Mouse (Mus musculus): ENCODE results near the gene Psd. TPM values are rescaled to one million over a fixed set of nuclear protein-coding genes. Genes with fewer than 3 reads are reported as not detected.

Psd gene
- polyA plus RNA-seq, 1 experiment from 2014 or later = 99.1 TPM

GRCm38 (mm10) chr19:46318031-46318471, 8.9 kb downstream of the Psd start:
- peaks cover 27% of the 10 kb centered on the region for H3K27me3 ChIP-seq (replicated peaks; ENCODE audit: control insufficient read depth, insufficient read depth, low read length)
- H3K4me3 ChIP-seq (ENCODE audit: low read length) = peak overlapping the region; percentile 55
- ATAC-seq = peak; percentile 61
- 1% methylated on average over 40 of the region's 42 CpGs for WGBS
- peaks cover 7% of the 10 kb centered on the region for H3K36me3 ChIP-seq (ENCODE audit: control insufficient read depth, insufficient read depth, low read length)
- peaks cover 56% of the 10 kb centered on the region for H3K4me1 ChIP-seq (ENCODE audit: control insufficient read depth, insufficient read depth, low read depth, low read length)
- H3K9ac ChIP-seq (ENCODE audit: low read depth, low read length) = peak overlapping the region; percentile 71
- H3K9me3 ChIP-seq (ENCODE audit: control insufficient read depth, low read length) = no peaks in the 10 kb centered on the region
- H3K27ac ChIP-seq (ENCODE audit: low read depth, low read length) = peak overlapping the region; percentile 77
- H3K4me2 ChIP-seq (ENCODE audit: low read length) = peak overlapping the region; percentile 84

- Histone ChIP-seq H3K4me2 (ENCODE audit: low read length) (peak overlapping the region; percentile 84), H3K36me3 (ENCODE audit: control insufficient read depth, insufficient read depth, low read length) (peaks cover 11% of the 10 kb centered on the region), H3K4me1 (ENCODE audit: control insufficient read depth, insufficient read depth, low read depth, low read length) (peaks cover 51% of the 10 kb centered on the region), H3K27me3 (replicated peaks; ENCODE audit: control insufficient read depth, insufficient read depth, low read length) (peaks cover 27% of the 10 kb centered on the region), H3K9ac (ENCODE audit: low read depth, low read length) (peak overlapping the region; percentile 71), H3K4me3 (ENCODE audit: low read length) (peak overlapping the region; percentile 55), H3K9me3 (ENCODE audit: control insufficient read depth, low read length) (no peaks in the 10 kb centered on the region), H3K27ac (ENCODE audit: low read depth, low read length) (peak overlapping the region; percentile 77)
- WGBS = 1% methylated on average over 39 of the region's 48 CpGs
- ATAC-seq = peak; percentile 37
Observed at GRCm38 (mm10) chr19:46317546-46317885, 9.4 kb downstream of the Psd start.

DNA sequence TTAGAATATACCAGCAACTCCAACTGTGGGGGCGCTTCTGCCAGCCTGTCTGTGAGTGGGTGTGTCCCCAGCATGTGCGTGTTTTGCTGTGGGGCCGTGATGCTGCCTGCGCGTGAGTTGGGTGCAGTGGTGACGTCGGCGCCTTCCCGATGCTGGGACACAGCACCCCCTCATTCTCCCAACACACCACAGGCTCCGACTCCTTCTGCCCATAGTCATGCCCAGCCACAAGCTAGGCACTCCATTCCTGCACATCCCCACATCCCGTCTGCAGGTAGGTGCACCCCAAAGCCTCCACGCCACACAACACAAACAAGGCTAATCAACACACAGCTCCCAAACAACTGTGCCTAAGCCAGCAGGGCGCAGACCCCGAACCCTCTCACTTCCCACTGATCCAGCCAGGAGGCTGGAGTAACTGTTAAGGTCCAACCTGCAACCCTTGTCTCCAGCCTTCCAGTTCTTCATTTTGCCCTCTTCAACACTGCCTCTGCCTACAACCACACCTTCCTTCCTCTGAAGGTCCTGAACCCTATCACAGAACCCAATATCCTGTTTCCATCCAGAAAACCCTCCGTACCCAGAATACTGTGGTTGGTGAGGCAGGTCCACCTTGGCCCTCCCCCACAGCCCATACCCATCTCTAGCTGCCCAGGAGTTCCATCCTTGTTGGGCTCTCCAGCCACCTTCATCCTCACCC, 10.0 kb downstream of the Psd start:
- Histone ChIP-seq H3K4me3 (ENCODE audit: low read length) (peak overlapping the region; percentile 55), H3K9me3 (ENCODE audit: control insufficient read depth, low read length) (no peaks in the 10 kb centered on the region), H3K4me1 (ENCODE audit: control insufficient read depth, insufficient read depth, low read depth, low read length) (peaks cover 46% of the 10 kb centered on the region), H3K27ac (ENCODE audit: low read depth, low read length) (peak overlapping the region; percentile 77), H3K27me3 (replicated peaks; ENCODE audit: control insufficient read depth, insufficient read depth, low read length) (peaks cover 27% of the 10 kb centered on the region), H3K4me2 (ENCODE audit: low read length) (peak overlapping the region; percentile 84), H3K9ac (ENCODE audit: low read depth, low read length) (peak overlapping the region; percentile 71), H3K36me3 (ENCODE audit: control insufficient read depth, insufficient read depth, low read length) (peaks cover 15% of the 10 kb centered on the region)
- WGBS = 28% methylated on average over 15 of the region's 15 CpGs
- no peak for ATAC-seq

GRCm38 (mm10) chr19:46315752-46316610, 11.0 kb downstream of the Psd start:
- ATAC-seq = no peak
- Histone ChIP-seq H3K27ac (ENCODE audit: low read depth, low read length) (no peak overlapping the region), H3K4me3 (ENCODE audit: low read length) (peak overlapping the region; percentile 55), H3K36me3 (ENCODE audit: control insufficient read depth, insufficient read depth, low read length) (peaks cover 22% of the 10 kb centered on the region), H3K9me3 (ENCODE audit: control insufficient read depth, low read length) (no peaks in the 10 kb centered on the region), H3K27me3 (replicated peaks; ENCODE audit: control insufficient read depth, insufficient read depth, low read length) (peaks cover 27% of the 10 kb centered on the region), H3K4me2 (ENCODE audit: low read length) (peak overlapping the region; percentile 84), H3K9ac (ENCODE audit: low read depth, low read length) (peak overlapping the region; percentile 71), H3K4me1 (ENCODE audit: control insufficient read depth, insufficient read depth, low read depth, low read length) (peaks cover 35% of the 10 kb centered on the region)
- 47% methylated on average over 12 of the region's 12 CpGs for WGBS

DNA sequence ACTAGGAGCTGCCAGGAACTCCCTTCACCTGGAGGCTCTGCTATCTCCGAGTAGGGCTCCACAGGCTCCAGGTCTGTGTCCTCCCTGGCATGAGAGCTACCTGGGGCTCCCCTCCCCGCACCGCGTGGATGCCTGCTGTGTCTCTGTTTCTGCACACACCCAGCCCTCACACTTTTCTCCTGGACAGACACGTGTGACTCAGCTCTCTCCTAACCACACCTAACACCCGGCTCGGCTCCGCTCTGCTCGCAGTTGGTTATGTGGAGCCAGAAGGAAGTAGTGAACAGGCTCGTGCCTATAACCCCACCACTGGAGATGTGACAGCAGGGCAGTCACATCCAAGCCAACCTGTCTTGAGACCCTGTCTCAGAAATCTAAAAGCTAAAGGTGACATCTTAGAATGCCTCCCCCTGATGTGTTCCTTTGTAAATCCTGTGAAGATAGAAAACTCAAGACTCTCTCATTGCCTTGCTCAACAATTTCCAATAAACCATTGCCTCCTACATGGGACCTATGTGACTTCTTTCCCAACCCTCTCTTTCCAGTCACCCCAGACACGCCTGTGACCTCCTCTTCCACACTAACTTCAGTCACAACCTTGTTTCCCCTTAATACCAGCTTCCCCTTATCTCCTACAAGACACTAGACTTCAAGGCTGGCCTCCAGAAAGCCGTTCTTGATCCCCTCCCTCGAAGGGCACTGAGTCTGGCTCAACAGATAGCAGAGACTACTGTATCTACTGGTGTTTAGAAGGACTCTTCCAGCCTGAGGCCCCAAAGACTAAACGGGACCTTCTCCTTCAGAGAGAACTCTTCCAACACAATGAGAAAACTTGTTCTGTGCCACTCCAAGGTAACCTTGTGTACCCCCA, 11.8 kb downstream of the Psd start:
- Histone ChIP-seq H3K4me1 (ENCODE audit: control insufficient read depth, insufficient read depth, low read depth, low read length) (peaks cover 35% of the 10 kb centered on the region), H3K9ac (ENCODE audit: low read depth, low read length) (no peak overlapping the region), H3K27me3 (replicated peaks; ENCODE audit: control insufficient read depth, insufficient read depth, low read length) (peaks cover 27% of the 10 kb centered on the region), H3K4me3 (ENCODE audit: low read length) (no peak overlapping the region), H3K4me2 (ENCODE audit: low read length) (no peak overlapping the region; the same call in 1 of the 2 replicates), H3K27ac (ENCODE audit: low read depth, low read length) (no peak overlapping the region), H3K9me3 (ENCODE audit: control insufficient read depth, low read length) (no peaks in the 10 kb centered on the region), H3K36me3 (ENCODE audit: control insufficient read depth, insufficient read depth, low read length) (peaks cover 22% of the 10 kb centered on the region)
- 50% methylated on average over 14 of the region's 14 CpGs for WGBS
- no peak for ATAC-seq

GRCm38 (mm10) chr19:46314151-46314601, 12.8 kb downstream of the Psd start:
- 20% methylated on average over 18 of the region's 18 CpGs for WGBS
- Histone ChIP-seq H3K36me3 (ENCODE audit: control insufficient read depth, insufficient read depth, low read length) (peaks cover 22% of the 10 kb centered on the region), H3K4me2 (ENCODE audit: low read length) (no peak overlapping the region), H3K4me3 (ENCODE audit: low read length) (no peak overlapping the region), H3K9ac (ENCODE audit: low read depth, low read length) (no peak overlapping the region), H3K9me3 (ENCODE audit: control insufficient read depth, low read length) (no peaks in the 10 kb centered on the region), H3K4me1 (ENCODE audit: control insufficient read depth, insufficient read depth, low read depth, low read length) (peaks cover 30% of the 10 kb centered on the region), H3K27ac (ENCODE audit: low read depth, low read length) (no peak overlapping the region), H3K27me3 (replicated peaks; ENCODE audit: control insufficient read depth, insufficient read depth, low read length) (peaks cover 27% of the 10 kb centered on the region)
- no peak for ATAC-seq

DNA sequence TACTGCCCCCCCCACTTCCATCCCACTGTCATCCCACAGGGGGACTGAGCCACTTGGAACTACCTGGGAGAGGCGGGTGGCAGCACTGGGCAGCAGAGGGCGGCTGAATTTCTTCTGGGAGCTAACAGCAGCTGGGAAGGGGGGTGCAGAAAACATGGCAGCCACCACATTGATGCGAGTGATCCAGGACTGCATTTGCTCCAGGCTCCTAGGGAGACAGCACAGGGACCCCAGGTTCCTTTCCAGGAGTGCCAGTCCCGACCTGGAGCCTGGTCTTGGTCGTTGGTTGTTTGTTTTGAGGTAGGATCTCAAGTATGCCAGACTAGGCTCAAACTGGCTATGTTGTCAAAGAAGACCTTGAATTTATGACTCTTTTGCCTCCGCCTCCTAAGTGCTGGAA, 13.4 kb downstream of the Psd start:
- no peak overlapping the region for H3K27ac ChIP-seq (ENCODE audit: low read depth, low read length)
- ATAC-seq = no peak
- no peak overlapping the region for H3K4me3 ChIP-seq (ENCODE audit: low read length)
- H3K4me2 ChIP-seq (ENCODE audit: low read length) = no peak overlapping the region
- no peaks in the 10 kb centered on the region for H3K9me3 ChIP-seq (ENCODE audit: control insufficient read depth, low read length)
- WGBS = 73% methylated on average over 6 of the region's 6 CpGs
- H3K4me1 ChIP-seq (ENCODE audit: control insufficient read depth, insufficient read depth, low read depth, low read length) = peaks cover 28% of the 10 kb centered on the region
- H3K9ac ChIP-seq (ENCODE audit: low read depth, low read length) = no peak overlapping the region
- H3K36me3 ChIP-seq (ENCODE audit: control insufficient read depth, insufficient read depth, low read length) = peaks cover 22% of the 10 kb centered on the region
- H3K27me3 ChIP-seq (replicated peaks; ENCODE audit: control insufficient read depth, insufficient read depth, low read length) = peaks cover 24% of the 10 kb centered on the region

DNA sequence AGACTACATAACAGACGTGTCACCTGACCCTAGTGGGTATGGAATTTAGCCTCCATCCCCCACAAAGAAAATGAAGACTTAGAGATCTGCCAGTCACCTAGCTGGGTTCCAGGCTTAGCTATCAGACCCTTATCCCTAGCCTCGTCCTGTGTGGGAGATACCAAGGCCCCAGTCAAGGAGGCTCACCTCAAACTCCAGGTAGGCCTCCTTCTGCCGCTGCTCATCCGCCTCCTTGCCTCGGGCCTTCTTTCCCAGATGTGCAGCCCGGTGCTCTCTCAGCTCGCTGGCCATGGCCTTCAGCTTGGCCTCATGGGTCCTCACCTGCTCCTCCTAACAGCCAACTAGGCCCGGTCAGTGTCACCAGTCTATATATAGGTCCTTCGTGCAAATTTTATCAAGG, 13.8 kb downstream of the Psd start:
- 91% methylated on average over 9 of the region's 9 CpGs for WGBS

More for the DNA sequence above, 13.8 kb downstream of the Psd start:
- Histone ChIP-seq H3K27ac (ENCODE audit: low read depth, low read length) (no peak overlapping the region), H3K9me3 (ENCODE audit: control insufficient read depth, low read length) (no peaks in the 10 kb centered on the region), H3K4me3 (ENCODE audit: low read length) (no peak overlapping the region), H3K36me3 (ENCODE audit: control insufficient read depth, insufficient read depth, low read length) (peaks cover 22% of the 10 kb centered on the region), H3K4me1 (ENCODE audit: control insufficient read depth, insufficient read depth, low read depth, low read length) (peaks cover 27% of the 10 kb centered on the region), H3K27me3 (replicated peaks; ENCODE audit: control insufficient read depth, insufficient read depth, low read length) (peaks cover 26% of the 10 kb centered on the region), H3K4me2 (ENCODE audit: low read length) (no peak overlapping the region), H3K9ac (ENCODE audit: low read depth, low read length) (no peak overlapping the region)
- no peak for ATAC-seq
